Mouse (Mus musculus): ENCODE results near the gene Gm7347.
A peak's percentile ranks its signal among the peaks of the same experiment; 100 is the strongest.
"Not testable (repeated sequence)": the region's sequence is repeated elsewhere in the genome, so short reads cannot be mapped to it uniquely, and the experiment has no call there.

Gm7347 gene

GRCm38 (mm10) chr5:26058481-26058880, at the start of gene Gm7347:
Gene Gm7347 (minus strand): TSS chr5:26058581.
- DNase-seq (ENCODE audit: low read depth, low spot score): not testable (repeated sequence)

- DNase-seq (ENCODE audit: low read depth, low spot score): not testable (repeated sequence)
Measured at GRCm38 (mm10) chr5:26105262-26105661, 46.9 kb upstream of the Gm7347 start, which contains the start of gene 5031410I06Rik. Gene 5031410I06Rik (minus strand): TSS chr5:26105362.

GRCm38 (mm10) chr5:26089191-26089590, 30.8 kb upstream of the Gm7347 start, which contains the start of gene Gm10471:
Gene Gm10471 (minus strand): TSS chr5:26089291.
- not testable (repeated sequence) for DNase-seq (ENCODE audit: low read depth, low spot score)

GRCm38 (mm10) chr5:26079023-26079422, 20.6 kb upstream of the Gm7347 start:
- peak; percentile 1 for DNase-seq (ENCODE audit: low read depth, low spot score)

- DNase-seq (ENCODE audit: low read depth, low spot score): peak; percentile 0
Measured at GRCm38 (mm10) chr5:26070716-26071115, 12.3 kb upstream of the Gm7347 start.

- DNase-seq (ENCODE audit: low read depth, low spot score): not testable (repeated sequence)
Measured at GRCm38 (mm10) chr5:26039458-26039857, 18.9 kb downstream of the Gm7347 start, which contains the start of gene Speer4a. Gene Speer4a (minus strand): TSS chr5:26039558.

- DNase-seq (ENCODE audit: low read depth, low spot score): not testable (repeated sequence)
Measured at GRCm38 (mm10) chr5:26022816-26023215, 35.6 kb downstream of the Gm7347 start, which contains the start of gene Gm5862. Gene Gm5862 (minus strand): TSS chr5:26022916.

GRCm38 (mm10) chr5:26007697-26008096, 50.7 kb downstream of the Gm7347 start:
- not testable (repeated sequence) for DNase-seq (ENCODE audit: low read depth, low spot score)

GRCm38 (mm10) chr5:26006937-26007695, 51.3 kb downstream of the Gm7347 start:
- peak; percentile 5 for DNase-seq (ENCODE audit: low read depth, low spot score)

- not testable (repeated sequence) for DNase-seq (ENCODE audit: low read depth, low spot score)
Measured at GRCm38 (mm10) chr5:26004698-26005097, 53.7 kb downstream of the Gm7347 start, which contains the start of gene Gm1979. Gene Gm1979 (minus strand): TSS chr5:26004798.
